In the genomic region with DNA sequence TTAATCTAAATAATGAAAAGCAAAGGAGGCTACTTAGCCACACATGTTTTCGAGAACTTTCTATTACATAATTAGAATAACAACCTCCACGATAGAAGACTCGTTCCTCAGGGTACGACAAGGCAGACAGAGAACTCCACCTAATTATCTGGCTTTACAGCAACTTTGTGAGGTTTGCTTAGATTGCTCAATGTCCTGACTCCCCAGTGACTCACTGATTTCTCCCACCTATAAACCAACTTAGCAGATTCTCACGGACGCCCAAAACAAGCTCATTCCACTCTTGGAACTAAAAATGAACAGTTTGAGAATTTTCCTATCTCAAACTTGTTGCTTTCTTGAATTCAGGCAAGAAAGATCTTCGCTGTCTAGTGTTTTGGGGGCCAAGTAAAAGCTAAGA, we compare ENCODE assay signal across 24 mouse cellular contexts.
A peak's percentile ranks its signal among the peaks of the same experiment; 100 is the strongest.
DNase-seq lines count a peak whose midpoint lies in the region; ATAC-seq and TF ChIP-seq lines count a peak whose summit lies in the region.
"Had no signal": no experiment of that assay in that cellular context is flagged by ENCODE, and none has a peak within 500 bp of the region (broad histone marks: within the 10 kb centered on the region; RNA-seq: fewer than 3 reads in every experiment).

No protein-coding gene starts in this region.

- no peak overlapping the region for H3K9ac ChIP-seq in heart, embryonic 12.5 days
- no peak overlapping the region for H3K9ac ChIP-seq in liver, postnatal 0 days (replicated peaks)
- H3K9ac ChIP-seq: hindbrain, embryonic 14.5 days had no signal

- TF ChIP-seq EP300 in liver, postnatal 0 days (IDR thresholded peaks at IDR 0.05; ENCODE audit: low read depth) = no peak

- no peak overlapping the region for H3K4me3 ChIP-seq in heart, embryonic 12.5 days
- no peak overlapping the region for H3K4me3 ChIP-seq in liver, postnatal 0 days (ENCODE audit: low read depth, low read length)
- H3K4me3 ChIP-seq: left cerebral cortex, adult 2 months; midbrain, embryonic 10.5 days had no signal

- no peak overlapping the region for H3K27ac ChIP-seq in heart, embryonic 12.5 days (ENCODE audit: poor library complexity, severe bottlenecking)
- H3K27ac ChIP-seq in liver, postnatal 0 days (ENCODE audit: low read depth) = no peak overlapping the region
- H3K27ac ChIP-seq: hindbrain, embryonic 14.5 days; kidney, postnatal 0 days; left cerebral cortex, adult 2 months; macrophage; midbrain, embryonic 10.5 days had no signal

- H3K9me3 ChIP-seq in heart, embryonic 12.5 days (replicated peaks) = no peaks in the 10 kb centered on the region
- no peaks in the 10 kb centered on the region for H3K9me3 ChIP-seq in liver, postnatal 0 days (ENCODE audit: low read length)
- H3K9me3 ChIP-seq: midbrain, embryonic 10.5 days had no signal

- ATAC-seq in heart, embryonic 12.5 days (ENCODE audit: insufficient number of reproducible peaks, low FRiP score) = no peak
- no peak for ATAC-seq in liver, postnatal 0 days
- ATAC-seq: CD4-positive, CD25-positive, alpha-beta regulatory T cell, adult 4 months; forebrain, embryonic 16.5 days; inflammation-experienced regulatory T-cells, adult 6 months; lung, postnatal 0 days; midbrain, embryonic 16.5 days had no signal

- H3K27me3 ChIP-seq in heart, embryonic 12.5 days (replicated peaks) = no peaks in the 10 kb centered on the region
- H3K27me3 ChIP-seq in liver, postnatal 0 days (ENCODE audit: insufficient read depth, low read length) = no peaks in the 10 kb centered on the region

- 72% methylated on average over 7 of the region's 7 CpGs for WGBS in heart, embryonic 12.5 days
- 62% methylated on average over 7 of the region's 7 CpGs for WGBS in liver, postnatal 0 days (ENCODE audit: insufficient replicate concordance)

- H3K4me1 ChIP-seq in heart, embryonic 12.5 days (replicated peaks) = no peaks in the 10 kb centered on the region
- no peaks in the 10 kb centered on the region for H3K4me1 ChIP-seq in liver, postnatal 0 days (ENCODE audit: insufficient read depth)
- H3K4me1 ChIP-seq: midbrain, embryonic 10.5 days had no signal

- no peak overlapping the region for H3K4me2 ChIP-seq in heart, embryonic 12.5 days
- H3K4me2 ChIP-seq in liver, postnatal 0 days (ENCODE audit: low read depth, low read length) = no peak overlapping the region
- H3K4me2 ChIP-seq: hindbrain, embryonic 14.5 days had no signal

- no peak for TF ChIP-seq CTCF in liver, postnatal 0 days (IDR thresholded peaks at IDR 0.05; ENCODE audit: low read depth)

- no peaks in the 10 kb centered on the region for H3K36me3 ChIP-seq in heart, embryonic 12.5 days
- no peaks in the 10 kb centered on the region for H3K36me3 ChIP-seq in liver, postnatal 0 days (replicated peaks; ENCODE audit: insufficient read depth, low read length)
- H3K36me3 ChIP-seq: midbrain, embryonic 10.5 days had no signal

- peak; percentile 30 to 60 for DNase-seq in heart, adult 18-20 months
- DNase-seq in right cerebral cortex, adult 18-20 months = peak; percentile 38
- DNase-seq in right cerebral cortex, postnatal 25 days = no peak
- DNase-seq in brain, adult 2 months (ENCODE audit: low read depth, low spot score) = peak; percentile 53
- DNase-seq in layer of hippocampus, adult 18-20 months (ENCODE audit: low spot score in 2 of 2) = no peak
- DNase-seq in liver, postnatal 0 days = no peak
- DNase-seq: cerebellum, adult 2 months; cerebellum, postnatal 25 days; heart, postnatal 14 days; kidney, adult 18-20 months; left cerebral cortex, postnatal 4 days; thymus, adult 18-20 months; thymus, postnatal 4 days had no signal

Comparison
In these comparisons a context has a peak if more than half of its experiments do, and no peak if none do; other contexts are left out.
1. DNase-seq: peak in heart, adult 18-20 months (2 of 2), right cerebral cortex, adult 18-20 months (single experiment) and brain, adult 2 months (single experiment); none in right cerebral cortex, postnatal 25 days (single experiment), layer of hippocampus, adult 18-20 months (0 of 2) and liver, postnatal 0 days (single experiment).